Mouse (Mus musculus) stomach, postnatal 0 days (tissue): Measurements from ENCODE around the gene Ptprcap.

ENCODE experiments used
- CTCF ChIP-seq: IDR thresholded peaks from 2 replicates; pipeline ENCODE4 v1.5.1; 2016; ENCODE audit warnings: antibody characterized with exemption, low read depth, mild to moderate bottlenecking, moderate library complexity
- EP300 ChIP-seq: optimal IDR thresholded peaks from 2 replicates; pipeline ENCODE3; 2016; ENCODE audit warnings: antibody characterized with exemption

- TF ChIP-seq CTCF (0 out of 2 replicates have a peak, but pooled peaks have one; percentile 18), EP300 (no peak)
Measured at GRCm38 (mm10) chr19:4201291-4201909, 48.0 kb downstream of the Ptprcap start, which contains the start of gene Rad9a.
